Mouse (Mus musculus): ENCODE data around the gene Ddhd1. TPM values are rescaled to one million over a fixed set of nuclear protein-coding genes. Genes with fewer than 3 reads are reported as not detected.
"Not testable (repeated sequence)": the region's sequence is repeated elsewhere in the genome, so short reads cannot be mapped to it uniquely, and the experiment has no call there.

The Ddhd1 gene
- polyA plus RNA-seq, 1 experiment from 2014 or later = 9.3 TPM

DNA sequence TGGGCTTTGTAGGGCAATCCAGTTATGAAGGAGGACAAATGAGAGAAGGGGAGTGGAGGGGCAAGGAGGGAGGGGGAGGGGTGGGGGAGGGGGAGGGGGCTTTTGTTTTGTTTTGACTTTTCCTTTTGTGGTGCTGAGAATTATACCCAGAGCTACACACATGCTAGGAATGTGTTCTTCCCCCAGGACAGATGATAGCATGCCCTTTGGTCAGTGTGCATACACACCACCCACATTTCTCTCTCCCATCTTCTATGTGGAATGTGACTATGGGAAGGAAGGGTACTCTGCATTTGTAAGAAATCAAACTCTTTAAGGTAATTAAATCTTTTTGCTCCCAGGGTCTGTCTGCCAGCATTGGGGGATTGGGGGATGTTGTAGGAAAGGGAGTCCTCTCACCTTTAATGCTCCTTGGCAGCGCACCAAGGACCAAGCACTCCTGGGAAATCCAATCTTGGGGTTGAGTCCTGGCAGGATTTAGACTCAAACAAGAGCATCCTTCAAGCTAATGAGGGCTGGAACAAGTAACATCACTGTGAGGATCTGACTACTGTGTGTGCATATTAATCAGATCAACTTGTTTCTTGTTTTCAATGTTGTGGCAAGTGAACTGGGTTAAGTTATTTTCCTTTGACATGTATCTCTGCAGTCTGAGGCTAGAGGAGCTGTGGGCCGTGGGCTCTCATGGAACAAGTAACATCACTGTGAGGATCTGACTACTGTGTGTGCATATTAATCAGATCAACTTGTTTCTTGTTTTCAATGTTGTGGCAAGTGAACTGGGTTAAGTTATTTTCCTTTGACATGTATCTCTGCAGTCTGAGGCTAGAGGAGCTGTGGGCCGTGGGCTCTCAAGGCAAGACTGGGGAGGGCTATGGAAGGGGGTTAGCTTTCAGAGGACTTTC, 76.8 kb downstream of the Ddhd1 start:
- not testable (repeated sequence) for H3K4me1 ChIP-seq (ENCODE audit: control insufficient read depth, insufficient read depth, low read length); H3K27ac ChIP-seq (ENCODE audit: low read length); H3K27me3 ChIP-seq (ENCODE audit: control insufficient read depth, insufficient read depth, low read length); ATAC-seq (replicated peaks; ENCODE audit: extremely low read depth, insufficient read depth, low FRiP score); H3K9ac ChIP-seq (ENCODE audit: low read length); H3K4me3 ChIP-seq (ENCODE audit: low read length); H3K4me2 ChIP-seq (ENCODE audit: low read depth, low read length); H3K9me3 ChIP-seq (replicated peaks; ENCODE audit: control insufficient read depth, low read length); H3K36me3 ChIP-seq (ENCODE audit: control insufficient read depth, insufficient read depth)
- 80% methylated on average over 3 of the region's 3 CpGs for WGBS

DNA sequence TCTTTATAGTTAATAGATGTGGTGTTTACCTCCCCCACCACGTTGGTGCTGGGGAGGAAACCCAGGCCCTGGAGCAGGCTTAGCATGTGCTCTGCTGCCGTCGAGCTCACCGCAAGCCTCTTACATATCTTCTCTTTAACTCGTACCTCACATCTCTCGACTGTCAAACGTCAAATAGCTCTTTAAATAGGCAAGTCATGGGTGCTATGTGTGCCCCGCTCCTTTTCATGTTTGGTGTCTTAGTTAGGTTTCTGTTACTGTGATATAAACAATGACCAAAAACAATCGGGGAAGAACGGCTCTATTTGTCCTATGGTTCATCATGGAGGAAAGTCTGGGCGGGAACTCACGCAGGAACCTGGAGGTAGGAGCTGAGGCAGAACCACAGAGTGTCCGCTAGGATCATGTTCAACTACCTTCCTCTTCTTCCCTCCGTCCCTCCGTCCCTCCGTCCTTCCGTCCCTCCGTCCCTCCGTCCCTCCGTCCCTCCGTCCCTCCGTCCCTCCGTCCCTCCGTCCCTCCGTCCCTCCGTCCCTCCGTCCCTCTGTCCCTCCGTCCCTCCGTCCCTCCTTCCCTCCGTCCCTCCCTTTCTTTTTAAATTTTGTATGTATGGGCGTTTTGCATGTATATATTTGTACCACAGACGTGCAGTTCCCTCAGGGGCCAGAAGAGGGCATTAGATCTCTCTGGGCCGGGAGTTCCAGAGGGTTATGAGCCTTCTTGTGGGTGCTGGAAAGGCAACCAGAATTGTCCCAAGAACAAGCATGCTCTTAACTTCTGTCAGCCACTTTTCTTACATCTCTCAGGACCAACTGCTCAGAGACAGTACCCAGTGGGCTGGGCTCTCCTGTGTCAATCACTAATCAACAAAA, 91.6 kb downstream of the Ddhd1 start:
- peak overlapping the region; percentile 48 for H3K4me3 ChIP-seq (ENCODE audit: low read length)
- H3K4me2 ChIP-seq (ENCODE audit: low read depth, low read length) = peak overlapping the region; percentile 62
- H3K9me3 ChIP-seq (replicated peaks; ENCODE audit: control insufficient read depth, low read length) = no peaks in the 10 kb centered on the region
- H3K9ac ChIP-seq (ENCODE audit: low read length) = peak overlapping the region; percentile 55
- no peaks in the 10 kb centered on the region for H3K27me3 ChIP-seq (ENCODE audit: control insufficient read depth, insufficient read depth, low read length)
- no peak for ATAC-seq (replicated peaks; ENCODE audit: extremely low read depth, insufficient read depth, low FRiP score)
- peak overlapping the region; percentile 95 for H3K27ac ChIP-seq (ENCODE audit: low read length)
- no peaks in the 10 kb centered on the region; the same call in 1 of the 2 replicates for H3K36me3 ChIP-seq (ENCODE audit: control insufficient read depth, insufficient read depth)
- WGBS = 21% methylated on average over 33 of the region's 33 CpGs
- H3K4me1 ChIP-seq (ENCODE audit: control insufficient read depth, insufficient read depth, low read length) = peaks cover 23% of the 10 kb centered on the region

DNA sequence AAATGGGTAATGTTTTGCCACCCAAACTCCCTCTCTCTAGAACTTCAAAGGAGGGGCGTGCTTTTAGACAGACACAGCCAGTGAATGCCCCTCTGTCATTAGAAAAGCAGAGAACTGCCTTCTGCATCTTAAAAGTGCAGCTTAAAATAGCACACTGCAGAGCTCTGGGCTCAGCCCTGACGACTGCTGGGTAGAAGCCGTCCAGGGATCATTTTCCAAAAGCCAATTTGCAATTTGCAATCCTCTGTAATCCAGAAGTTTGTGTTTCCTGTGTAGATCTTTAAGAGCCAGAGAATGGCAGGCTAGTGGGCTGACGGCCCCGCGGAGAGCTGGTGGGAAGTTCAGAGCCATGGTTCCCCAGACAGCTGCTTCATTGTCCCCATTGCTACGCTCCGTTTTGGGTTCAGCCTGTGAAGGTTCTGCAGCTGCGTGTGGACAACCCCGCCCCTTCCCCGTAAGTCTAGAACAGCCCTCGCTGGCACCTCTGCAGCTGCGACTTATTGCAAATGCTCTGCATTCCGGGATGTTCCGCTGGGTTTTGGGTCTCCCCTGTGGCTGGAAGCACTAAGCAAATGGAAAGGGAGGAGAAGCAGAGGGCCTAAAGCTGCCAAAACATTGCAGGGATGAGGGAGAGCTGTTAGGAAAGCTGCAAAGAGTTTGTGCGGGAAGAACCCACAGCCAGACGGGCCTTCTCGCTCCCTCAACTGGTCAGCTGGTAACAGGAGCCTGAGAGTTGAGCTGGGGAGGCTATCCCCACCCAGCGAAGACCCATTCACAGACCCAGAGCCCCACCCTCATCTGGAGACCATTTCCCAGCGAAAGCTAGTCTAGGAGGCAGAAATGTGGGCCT, 92.5 kb downstream of the Ddhd1 start:
- no peaks in the 10 kb centered on the region for H3K27me3 ChIP-seq (ENCODE audit: control insufficient read depth, insufficient read depth, low read length)
- H3K4me2 ChIP-seq (ENCODE audit: low read depth, low read length) = peak overlapping the region; percentile 62
- peak overlapping the region; percentile 55 for H3K9ac ChIP-seq (ENCODE audit: low read length)
- peak; percentile 49; the same call in 1 of the 2 replicates for ATAC-seq (replicated peaks; ENCODE audit: extremely low read depth, insufficient read depth, low FRiP score)
- H3K27ac ChIP-seq (ENCODE audit: low read length) = peak overlapping the region; percentile 95
- H3K4me3 ChIP-seq (ENCODE audit: low read length) = peak overlapping the region; percentile 48
- WGBS = 10% methylated on average over 20 of the region's 20 CpGs
- H3K36me3 ChIP-seq (ENCODE audit: control insufficient read depth, insufficient read depth) = no peaks in the 10 kb centered on the region; the same call in 1 of the 2 replicates
- peaks cover 23% of the 10 kb centered on the region for H3K4me1 ChIP-seq (ENCODE audit: control insufficient read depth, insufficient read depth, low read length)
- H3K9me3 ChIP-seq (replicated peaks; ENCODE audit: control insufficient read depth, low read length) = no peaks in the 10 kb centered on the region

DNA sequence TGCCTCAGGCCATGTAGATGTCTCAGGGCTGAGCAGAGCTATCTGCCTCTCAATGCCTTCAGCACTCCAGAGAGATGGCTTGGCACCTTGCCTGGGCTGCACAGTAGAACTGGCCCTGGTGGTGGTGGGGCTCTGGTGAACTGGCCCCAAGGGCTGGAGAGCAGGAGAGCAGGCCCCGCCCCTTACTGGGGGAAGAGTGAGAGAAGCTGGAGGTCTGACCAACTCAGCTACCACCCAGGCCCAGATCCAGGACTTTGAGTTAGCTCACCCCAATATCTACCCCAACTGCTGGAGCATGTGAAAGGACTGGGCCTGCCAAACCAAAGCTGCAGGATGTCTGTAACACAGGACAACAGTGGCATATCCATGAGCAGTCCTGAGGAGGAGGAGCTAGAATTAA, 94.4 kb downstream of the Ddhd1 start:
- peaks cover 23% of the 10 kb centered on the region for H3K4me1 ChIP-seq (ENCODE audit: control insufficient read depth, insufficient read depth, low read length)
- no peak overlapping the region for H3K9ac ChIP-seq (ENCODE audit: low read length)
- no peaks in the 10 kb centered on the region for H3K27me3 ChIP-seq (ENCODE audit: control insufficient read depth, insufficient read depth, low read length)
- peak overlapping the region; percentile 80 for H3K27ac ChIP-seq (ENCODE audit: low read length)
- 75% methylated on average over 1 of the region's 1 CpGs for WGBS
- no peaks in the 10 kb centered on the region for H3K9me3 ChIP-seq (replicated peaks; ENCODE audit: control insufficient read depth, low read length)
- no peak overlapping the region for H3K4me3 ChIP-seq (ENCODE audit: low read length)
- H3K36me3 ChIP-seq (ENCODE audit: control insufficient read depth, insufficient read depth) = no peaks in the 10 kb centered on the region; the same call in 1 of the 2 replicates
- peak; percentile 84 for ATAC-seq (replicated peaks; ENCODE audit: extremely low read depth, insufficient read depth, low FRiP score)
- peak overlapping the region; percentile 9; the same call in 1 of the 2 replicates for H3K4me2 ChIP-seq (ENCODE audit: low read depth, low read length)

DNA sequence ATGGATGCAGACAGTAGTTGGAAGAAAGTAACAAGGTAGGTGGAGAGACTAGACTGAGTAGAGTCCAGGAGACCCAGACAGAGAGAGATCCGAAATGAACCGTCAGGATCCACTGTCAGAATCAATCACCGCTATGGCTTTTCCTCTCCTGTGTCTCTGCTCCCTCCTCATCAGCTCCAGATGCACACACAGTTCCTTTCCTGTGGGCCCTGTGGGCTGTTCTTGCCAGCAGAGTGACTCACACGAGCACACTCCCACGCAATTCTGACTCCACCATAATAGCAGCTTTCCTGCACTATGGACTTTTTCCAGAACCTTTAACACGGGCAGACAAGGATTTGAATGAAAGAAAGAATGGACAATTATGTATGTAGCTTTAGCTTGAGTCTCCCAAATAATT, 96.3 kb downstream of the Ddhd1 start:
- WGBS = 62% methylated on average over 6 of the region's 6 CpGs
- no peak overlapping the region for H3K4me3 ChIP-seq (ENCODE audit: low read length)
- H3K36me3 ChIP-seq (ENCODE audit: control insufficient read depth, insufficient read depth) = no peaks in the 10 kb centered on the region
- no peak for ATAC-seq (replicated peaks; ENCODE audit: extremely low read depth, insufficient read depth, low FRiP score)
- H3K4me2 ChIP-seq (ENCODE audit: low read depth, low read length) = no peak overlapping the region
- H3K9ac ChIP-seq (ENCODE audit: low read length) = no peak overlapping the region
- peaks cover 23% of the 10 kb centered on the region for H3K4me1 ChIP-seq (ENCODE audit: control insufficient read depth, insufficient read depth, low read length)
- H3K9me3 ChIP-seq (replicated peaks; ENCODE audit: control insufficient read depth, low read length) = no peaks in the 10 kb centered on the region
- H3K27ac ChIP-seq (ENCODE audit: low read length) = no peak overlapping the region
- H3K27me3 ChIP-seq (ENCODE audit: control insufficient read depth, insufficient read depth, low read length) = no peaks in the 10 kb centered on the region

DNA sequence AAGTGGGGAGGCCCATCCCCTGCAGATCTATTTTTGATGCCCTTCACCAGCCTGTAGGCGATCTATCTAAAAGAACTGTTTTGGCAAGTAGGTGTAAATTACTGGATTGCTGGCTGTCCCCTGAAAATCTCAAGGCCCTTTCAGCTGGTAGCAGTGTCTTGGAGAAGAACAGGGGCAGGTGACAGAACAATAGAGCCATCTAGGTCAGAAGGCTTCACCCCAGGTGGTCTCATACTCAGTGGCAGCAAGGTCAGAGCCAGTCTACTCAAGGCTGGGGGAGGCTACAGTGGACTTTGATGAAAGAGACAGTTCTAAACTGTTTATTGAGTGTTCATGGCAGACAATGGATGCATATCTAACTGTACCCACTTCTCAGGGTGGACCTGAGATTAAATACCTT, 98.9 kb downstream of the Ddhd1 start:
- no peaks in the 10 kb centered on the region for H3K36me3 ChIP-seq (ENCODE audit: control insufficient read depth, insufficient read depth)
- H3K9me3 ChIP-seq (replicated peaks; ENCODE audit: control insufficient read depth, low read length) = no peaks in the 10 kb centered on the region
- no peak overlapping the region for H3K4me3 ChIP-seq (ENCODE audit: low read length)
- WGBS = 68% methylated on average over 1 of the region's 1 CpGs
- H3K27me3 ChIP-seq (ENCODE audit: control insufficient read depth, insufficient read depth, low read length) = no peaks in the 10 kb centered on the region
- H3K4me2 ChIP-seq (ENCODE audit: low read depth, low read length) = no peak overlapping the region
- no peak overlapping the region for H3K27ac ChIP-seq (ENCODE audit: low read length)
- no peak for ATAC-seq (replicated peaks; ENCODE audit: extremely low read depth, insufficient read depth, low FRiP score)
- H3K4me1 ChIP-seq (ENCODE audit: control insufficient read depth, insufficient read depth, low read length) = peaks cover 14% of the 10 kb centered on the region
- no peak overlapping the region for H3K9ac ChIP-seq (ENCODE audit: low read length)

DNA sequence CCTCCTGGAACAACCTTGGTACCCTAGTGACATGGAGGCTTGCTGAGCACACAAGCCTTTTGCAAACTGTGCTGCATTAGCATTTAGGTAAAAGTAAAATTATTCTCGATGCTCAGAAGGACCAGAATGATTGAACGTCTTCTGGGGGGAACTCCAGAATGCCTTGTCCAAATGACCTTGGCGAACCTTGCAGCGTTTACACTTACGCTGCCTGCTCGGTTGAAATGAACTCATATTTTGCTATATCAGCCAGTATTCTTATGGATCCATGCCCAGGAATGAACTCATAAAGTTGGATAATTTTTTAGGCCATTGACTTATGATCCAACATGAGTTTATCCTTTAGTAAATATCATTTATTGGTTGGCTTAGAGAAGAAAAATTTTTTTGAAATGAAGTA, 103.6 kb downstream of the Ddhd1 start:
- H3K27ac ChIP-seq (ENCODE audit: low read length) = peak overlapping the region; percentile 47
- H3K9me3 ChIP-seq (replicated peaks; ENCODE audit: control insufficient read depth, low read length) = no peaks in the 10 kb centered on the region
- H3K36me3 ChIP-seq (ENCODE audit: control insufficient read depth, insufficient read depth) = no peaks in the 10 kb centered on the region
- no peak for ATAC-seq (replicated peaks; ENCODE audit: extremely low read depth, insufficient read depth, low FRiP score)
- H3K4me2 ChIP-seq (ENCODE audit: low read depth, low read length) = no peak overlapping the region
- H3K4me1 ChIP-seq (ENCODE audit: control insufficient read depth, insufficient read depth, low read length) = peaks cover 10% of the 10 kb centered on the region
- no peak overlapping the region for H3K9ac ChIP-seq (ENCODE audit: low read length)
- H3K27me3 ChIP-seq (ENCODE audit: control insufficient read depth, insufficient read depth, low read length) = no peaks in the 10 kb centered on the region
- 77% methylated on average over 6 of the region's 6 CpGs for WGBS
- H3K4me3 ChIP-seq (ENCODE audit: low read length) = no peak overlapping the region

DNA sequence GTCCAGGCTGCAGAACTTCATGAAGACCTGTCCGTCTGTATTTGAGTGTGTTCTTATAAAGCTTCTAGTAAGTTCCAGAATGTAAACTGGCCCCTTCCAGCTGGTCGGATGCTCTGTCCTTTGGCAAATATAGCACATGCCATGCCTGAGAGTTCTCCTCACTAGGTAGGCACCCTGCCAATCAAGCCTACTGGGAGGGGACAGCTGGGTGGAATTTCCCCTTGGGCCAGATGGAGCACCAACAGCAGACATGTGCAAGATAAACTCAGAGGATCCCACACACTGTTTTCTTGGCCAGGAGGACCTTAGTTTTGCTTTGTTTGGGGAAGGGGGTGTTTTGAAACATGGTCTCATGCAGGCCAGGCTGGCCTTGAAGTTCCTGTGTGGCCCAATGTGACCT, 104.1 kb downstream of the Ddhd1 start:
- Histone ChIP-seq H3K27me3 (ENCODE audit: control insufficient read depth, insufficient read depth, low read length) (no peaks in the 10 kb centered on the region), H3K4me2 (ENCODE audit: low read depth, low read length) (no peak overlapping the region), H3K9ac (ENCODE audit: low read length) (no peak overlapping the region), H3K27ac (ENCODE audit: low read length) (peak overlapping the region; percentile 47), H3K36me3 (ENCODE audit: control insufficient read depth, insufficient read depth) (no peaks in the 10 kb centered on the region), H3K4me1 (ENCODE audit: control insufficient read depth, insufficient read depth, low read length) (peaks cover 10% of the 10 kb centered on the region), H3K9me3 (replicated peaks; ENCODE audit: control insufficient read depth, low read length) (no peaks in the 10 kb centered on the region), H3K4me3 (ENCODE audit: low read length) (no peak overlapping the region)
- ATAC-seq (replicated peaks; ENCODE audit: extremely low read depth, insufficient read depth, low FRiP score) = peak; percentile 69; the same call in 1 of the 2 replicates
- WGBS = 39% methylated on average over 2 of the region's 2 CpGs

All from heart, embryonic 16.5 days (tissue).